Mouse (Mus musculus): ENCODE measurements around the gene Umad1. TPM values are rescaled to one million over a fixed set of nuclear protein-coding genes. Genes with fewer than 3 reads are reported as not detected.
"Not testable (repeated sequence)": the region's sequence is repeated elsewhere in the genome, so short reads cannot be mapped to it uniquely, and the experiment has no call there.

Gene Umad1
- polyA plus RNA-seq, 1 experiment from 2014 or later = 55.5 TPM

GRCm38 (mm10) chr6:8299066-8299863 is 40.2 kb downstream of the Umad1 start:
- ATAC-seq (ENCODE audit: low FRiP score) = 0 out of 2 replicates have a peak, but pooled peaks have one; percentile 34
- WGBS = 80% methylated on average over 6 of the region's 6 CpGs
- no peaks in the 10 kb centered on the region for H3K27me3 ChIP-seq (ENCODE audit: control insufficient read depth, insufficient read depth, low read length)

GRCm38 (mm10) chr6:8307878-8308775 is 49.0 kb downstream of the Umad1 start:
- DNase-seq (ENCODE audit: low spot score) = no peak
- H3K4me1 ChIP-seq (replicated peaks; ENCODE audit: control insufficient read depth, insufficient read depth, low read length) = 0 out of 2 replicates have a peak, but pooled peaks cover 4% of the 10 kb centered on the region
- H3K36me3 ChIP-seq (replicated peaks; ENCODE audit: control insufficient read depth, insufficient read depth) = no peaks in the 10 kb centered on the region
- H3K27me3 ChIP-seq (ENCODE audit: control insufficient read depth, insufficient read depth, low read length) = no peaks in the 10 kb centered on the region
- H3K9ac ChIP-seq = no peak overlapping the region
- H3K27ac ChIP-seq = no peak overlapping the region
- 69% methylated on average over 6 of the region's 6 CpGs for WGBS
- no peak for ATAC-seq (ENCODE audit: low FRiP score)
- no peaks in the 10 kb centered on the region for H3K9me3 ChIP-seq (ENCODE audit: control insufficient read depth, low read length)
- no peak overlapping the region for H3K4me2 ChIP-seq (replicated peaks)
- no peak overlapping the region for H3K4me3 ChIP-seq (replicated peaks; ENCODE audit: low read length)

More at GRCm38 (mm10) chr6:8299066-8299863, 40.2 kb downstream of the Umad1 start:
- Histone ChIP-seq H3K9ac (no peak overlapping the region), H3K27ac (no peak overlapping the region), H3K36me3 (replicated peaks; ENCODE audit: control insufficient read depth, insufficient read depth) (no peaks in the 10 kb centered on the region), H3K4me3 (replicated peaks; ENCODE audit: low read length) (no peak overlapping the region), H3K9me3 (ENCODE audit: control insufficient read depth, low read length) (no peaks in the 10 kb centered on the region), H3K4me1 (replicated peaks; ENCODE audit: control insufficient read depth, insufficient read depth, low read length) (no peaks in the 10 kb centered on the region), H3K4me2 (replicated peaks) (no peak overlapping the region)
- no peak for DNase-seq (ENCODE audit: low spot score)

GRCm38 (mm10) chr6:8312554-8312953 is 53.5 kb downstream of the Umad1 start:
- no peak overlapping the region for H3K4me2 ChIP-seq (replicated peaks)
- 0 out of 2 replicates have a peak, but pooled peaks cover 4% of the 10 kb centered on the region for H3K4me1 ChIP-seq (replicated peaks; ENCODE audit: control insufficient read depth, insufficient read depth, low read length)
- WGBS = 91% methylated on average over 2 of the region's 2 CpGs

GRCm38 (mm10) chr6:8316201-8316600 is 57.1 kb downstream of the Umad1 start:
- H3K27ac ChIP-seq = no peak overlapping the region
- H3K9me3 ChIP-seq (ENCODE audit: control insufficient read depth, low read length) = peaks cover 3% of the 10 kb centered on the region
- H3K4me1 ChIP-seq (replicated peaks; ENCODE audit: control insufficient read depth, insufficient read depth, low read length) = no peaks in the 10 kb centered on the region
- no peak overlapping the region for H3K4me3 ChIP-seq (replicated peaks; ENCODE audit: low read length)
- H3K9ac ChIP-seq = no peak overlapping the region
- H3K36me3 ChIP-seq (replicated peaks; ENCODE audit: control insufficient read depth, insufficient read depth) = no peaks in the 10 kb centered on the region
- no peaks in the 10 kb centered on the region for H3K27me3 ChIP-seq (ENCODE audit: control insufficient read depth, insufficient read depth, low read length)
- no peak overlapping the region for H3K4me2 ChIP-seq (replicated peaks)
- ATAC-seq (ENCODE audit: low FRiP score) = no peak
- no peak for DNase-seq (ENCODE audit: low spot score)

More at GRCm38 (mm10) chr6:8312554-8312953, 53.5 kb downstream of the Umad1 start:
- Histone ChIP-seq H3K27ac (no peak overlapping the region), H3K27me3 (ENCODE audit: control insufficient read depth, insufficient read depth, low read length) (no peaks in the 10 kb centered on the region), H3K9ac (no peak overlapping the region), H3K9me3 (ENCODE audit: control insufficient read depth, low read length) (no peaks in the 10 kb centered on the region), H3K4me3 (replicated peaks; ENCODE audit: low read length) (no peak overlapping the region), H3K36me3 (replicated peaks; ENCODE audit: control insufficient read depth, insufficient read depth) (no peaks in the 10 kb centered on the region)
- DNase-seq (ENCODE audit: low spot score) (no peak), ATAC-seq (ENCODE audit: low FRiP score) (no peak)

GRCm38 (mm10) chr6:8319591-8319990 is 60.5 kb downstream of the Umad1 start:
- no peak for ATAC-seq (ENCODE audit: low FRiP score)
- Histone ChIP-seq H3K27ac (no peak overlapping the region), H3K4me3 (replicated peaks; ENCODE audit: low read length) (no peak overlapping the region), H3K9me3 (ENCODE audit: control insufficient read depth, low read length) (peaks cover 3% of the 10 kb centered on the region), H3K4me1 (replicated peaks; ENCODE audit: control insufficient read depth, insufficient read depth, low read length) (no peaks in the 10 kb centered on the region), H3K9ac (no peak overlapping the region), H3K27me3 (ENCODE audit: control insufficient read depth, insufficient read depth, low read length) (no peaks in the 10 kb centered on the region), H3K36me3 (replicated peaks; ENCODE audit: control insufficient read depth, insufficient read depth) (no peaks in the 10 kb centered on the region), H3K4me2 (replicated peaks) (no peak overlapping the region)
- WGBS = 96% methylated on average over 2 of the region's 2 CpGs
- DNase-seq (ENCODE audit: low spot score) = no peak

- WGBS = 94% methylated on average over 3 of the region's 3 CpGs
- ATAC-seq (ENCODE audit: low FRiP score) = not testable (repeated sequence)
Observed at GRCm38 (mm10) chr6:8331496-8331895, 72.4 kb downstream of the Umad1 start.

GRCm38 (mm10) chr6:8333380-8333779 is 74.3 kb downstream of the Umad1 start:
- DNase-seq (ENCODE audit: low spot score) = no peak
- Histone ChIP-seq H3K27ac (no peak overlapping the region), H3K27me3 (ENCODE audit: control insufficient read depth, insufficient read depth, low read length) (no peaks in the 10 kb centered on the region), H3K9ac (no peak overlapping the region), H3K36me3 (replicated peaks; ENCODE audit: control insufficient read depth, insufficient read depth) (no peaks in the 10 kb centered on the region), H3K4me2 (replicated peaks) (no peak overlapping the region), H3K4me3 (replicated peaks; ENCODE audit: low read length) (no peak overlapping the region), H3K4me1 (replicated peaks; ENCODE audit: control insufficient read depth, insufficient read depth, low read length) (no peaks in the 10 kb centered on the region), H3K9me3 (ENCODE audit: control insufficient read depth, low read length) (no peaks in the 10 kb centered on the region)
- WGBS = 97% methylated on average over 1 of the region's 1 CpGs
- ATAC-seq (ENCODE audit: low FRiP score) = no peak

More at GRCm38 (mm10) chr6:8331496-8331895, 72.4 kb downstream of the Umad1 start:
- H3K27me3 ChIP-seq (ENCODE audit: control insufficient read depth, insufficient read depth, low read length); H3K4me2 ChIP-seq (replicated peaks); H3K4me3 ChIP-seq (replicated peaks; ENCODE audit: low read length); H3K4me1 ChIP-seq (replicated peaks; ENCODE audit: control insufficient read depth, insufficient read depth, low read length); H3K9ac ChIP-seq; DNase-seq (ENCODE audit: low spot score); H3K9me3 ChIP-seq (ENCODE audit: control insufficient read depth, low read length); H3K27ac ChIP-seq; H3K36me3 ChIP-seq (replicated peaks; ENCODE audit: control insufficient read depth, insufficient read depth): not testable (repeated sequence)

GRCm38 (mm10) chr6:8336487-8337390 is 77.7 kb downstream of the Umad1 start:
- Histone ChIP-seq H3K4me1 (replicated peaks; ENCODE audit: control insufficient read depth, insufficient read depth, low read length) (no peaks in the 10 kb centered on the region), H3K27ac (no peak overlapping the region)

More at GRCm38 (mm10) chr6:8336487-8337390, 77.7 kb downstream of the Umad1 start:
- DNase-seq (ENCODE audit: low spot score) = no peak
- Histone ChIP-seq H3K27me3 (ENCODE audit: control insufficient read depth, insufficient read depth, low read length) (no peaks in the 10 kb centered on the region), H3K9ac (no peak overlapping the region), H3K4me3 (replicated peaks; ENCODE audit: low read length) (no peak overlapping the region), H3K4me2 (replicated peaks) (no peak overlapping the region), H3K36me3 (replicated peaks; ENCODE audit: control insufficient read depth, insufficient read depth) (no peaks in the 10 kb centered on the region), H3K9me3 (ENCODE audit: control insufficient read depth, low read length) (no peaks in the 10 kb centered on the region)
- ATAC-seq (ENCODE audit: low FRiP score) = no peak
- WGBS = 88% methylated on average over 9 of the region's 9 CpGs
